Mouse (Mus musculus): ENCODE measurements around the gene Tjp2. TPM values are rescaled to one million over a fixed set of nuclear protein-coding genes. Genes with fewer than 3 reads are reported as not detected.
"Not testable (repeated sequence)": the region's sequence is repeated elsewhere in the genome, so short reads cannot be mapped to it uniquely, and the experiment has no call there.

The Tjp2 gene
- polyA plus RNA-seq, 1 experiment = 12.9 TPM

- TF ChIP-seq CTCF (IDR thresholded peaks at IDR 0.05; ENCODE audit: borderline replicate concordance, extremely low read depth, insufficient read depth, insufficient read length) = no peak
- no peak for TF ChIP-seq POLR2A (IDR thresholded peaks at IDR 0.05; ENCODE audit: borderline replicate concordance, extremely low read depth, insufficient read depth, insufficient read length, poor library complexity, severe bottlenecking)
- peak; percentile 61 for DNase-seq (ENCODE audit: low read depth)
Observed at GRCm38 (mm10) chr19:24200566-24200965, 24.3 kb downstream of the Tjp2 start.

DNA sequence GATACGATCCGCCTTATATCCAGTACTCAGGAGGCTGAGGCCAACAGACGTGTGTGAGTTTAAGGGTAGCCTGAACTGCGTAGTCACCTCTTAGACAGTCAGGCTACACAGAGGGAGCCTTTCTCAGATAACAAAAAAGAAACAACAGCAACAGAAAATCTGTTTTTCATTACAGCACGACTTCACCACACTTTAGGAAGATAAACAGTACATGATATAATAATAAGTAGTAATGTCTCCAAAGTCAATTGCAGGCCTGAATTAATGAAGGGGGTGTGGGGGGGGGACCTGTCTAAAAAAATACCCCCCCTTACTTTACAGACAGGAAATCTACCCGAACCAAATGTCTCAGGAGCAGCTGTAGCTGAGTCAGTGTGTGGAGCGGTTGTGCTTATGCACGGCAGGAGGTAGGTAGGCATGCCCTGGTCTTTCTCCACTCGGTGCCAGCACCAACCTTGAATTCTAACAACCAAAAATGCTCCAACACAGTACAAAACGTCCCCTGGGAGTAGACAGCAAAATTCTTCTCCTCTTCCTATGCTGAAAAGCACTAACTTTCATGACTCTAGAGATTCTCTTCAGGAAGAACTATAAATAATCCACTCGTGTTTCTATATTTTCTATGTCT is 26.0 kb downstream of the Tjp2 start:
- no peak for DNase-seq (ENCODE audit: low read depth)
- TF ChIP-seq POLR2A (IDR thresholded peaks at IDR 0.05; ENCODE audit: borderline replicate concordance, extremely low read depth, insufficient read depth, insufficient read length, poor library complexity, severe bottlenecking) (no peak), CTCF (IDR thresholded peaks at IDR 0.05; ENCODE audit: borderline replicate concordance, extremely low read depth, insufficient read depth, insufficient read length) (no peak)

DNA sequence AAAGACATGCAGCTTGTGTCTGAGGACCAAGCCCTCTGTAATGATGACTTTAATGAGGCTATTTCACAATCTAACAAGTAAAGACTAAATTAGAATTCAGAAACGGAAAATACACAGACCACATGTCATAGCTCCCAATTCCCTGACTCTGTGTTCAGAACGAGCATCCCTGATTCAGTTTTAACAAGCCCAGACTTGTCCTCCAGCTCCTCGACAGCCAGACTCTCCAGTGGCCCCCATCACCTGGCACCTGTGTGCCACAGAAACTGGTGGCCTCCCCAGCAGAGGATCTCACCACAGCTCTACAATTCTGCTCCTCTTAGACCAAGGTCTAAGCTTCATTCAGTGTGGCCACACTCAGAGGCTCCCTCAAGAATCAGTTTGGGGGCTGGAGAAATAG is 27.5 kb downstream of the Tjp2 start:
- no peak for TF ChIP-seq POLR2A (IDR thresholded peaks at IDR 0.05; ENCODE audit: borderline replicate concordance, extremely low read depth, insufficient read depth, insufficient read length, poor library complexity, severe bottlenecking)
- no peak for TF ChIP-seq CTCF (IDR thresholded peaks at IDR 0.05; ENCODE audit: borderline replicate concordance, extremely low read depth, insufficient read depth, insufficient read length)
- DNase-seq (ENCODE audit: low read depth) = no peak

DNA sequence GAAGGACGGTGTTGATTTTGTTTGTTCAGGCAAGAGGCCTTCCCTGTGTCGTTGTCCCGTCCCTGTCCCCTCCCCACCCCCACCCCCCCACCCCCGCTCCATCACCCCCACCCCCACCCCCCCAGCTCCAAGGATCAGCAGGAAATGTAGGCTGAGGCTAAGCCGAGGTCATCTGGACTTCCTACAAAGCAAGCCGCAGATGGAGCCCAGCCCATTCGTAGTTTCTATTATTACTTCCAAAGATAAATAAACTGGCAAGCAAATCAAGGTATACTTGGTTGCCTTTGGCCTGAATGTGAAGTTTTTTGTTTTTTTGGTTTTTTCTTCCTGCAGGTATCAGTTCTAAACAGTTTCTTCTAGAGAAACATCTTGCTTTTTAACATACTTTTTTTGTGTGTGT is 29.6 kb downstream of the Tjp2 start:
- TF ChIP-seq CTCF (IDR thresholded peaks at IDR 0.05; ENCODE audit: borderline replicate concordance, extremely low read depth, insufficient read depth, insufficient read length) (no peak), POLR2A (IDR thresholded peaks at IDR 0.05; ENCODE audit: borderline replicate concordance, extremely low read depth, insufficient read depth, insufficient read length, poor library complexity, severe bottlenecking) (no peak)
- no peak for DNase-seq (ENCODE audit: low read depth)

GRCm38 (mm10) chr19:24194216-24194615 is 30.6 kb downstream of the Tjp2 start:
- DNase-seq (ENCODE audit: low read depth) = no peak
- TF ChIP-seq POLR2A (IDR thresholded peaks at IDR 0.05; ENCODE audit: borderline replicate concordance, extremely low read depth, insufficient read depth, insufficient read length, poor library complexity, severe bottlenecking) (no peak), CTCF (IDR thresholded peaks at IDR 0.05; ENCODE audit: borderline replicate concordance, extremely low read depth, insufficient read depth, insufficient read length) (peak; percentile 26; the same call in 1 of the 2 replicates)

- DNase-seq (ENCODE audit: low read depth) = no peak
- TF ChIP-seq POLR2A (IDR thresholded peaks at IDR 0.05; ENCODE audit: borderline replicate concordance, extremely low read depth, insufficient read depth, insufficient read length, poor library complexity, severe bottlenecking) (no peak), CTCF (IDR thresholded peaks at IDR 0.05; ENCODE audit: borderline replicate concordance, extremely low read depth, insufficient read depth, insufficient read length) (no peak)
Observed at GRCm38 (mm10) chr19:24192946-24193345, 31.9 kb downstream of the Tjp2 start.

- no peak for TF ChIP-seq CTCF (IDR thresholded peaks at IDR 0.05; ENCODE audit: borderline replicate concordance, extremely low read depth, insufficient read depth, insufficient read length)
- no peak for TF ChIP-seq POLR2A (IDR thresholded peaks at IDR 0.05; ENCODE audit: borderline replicate concordance, extremely low read depth, insufficient read depth, insufficient read length, poor library complexity, severe bottlenecking)
- DNase-seq (ENCODE audit: low read depth) = no peak
Observed at GRCm38 (mm10) chr19:24187791-24188190, 37.0 kb downstream of the Tjp2 start.

GRCm38 (mm10) chr19:24187358-24187757 is 37.5 kb downstream of the Tjp2 start:
- not testable (repeated sequence) for DNase-seq (ENCODE audit: low read depth)

GRCm38 (mm10) chr19:24183680-24184235 is 41.1 kb downstream of the Tjp2 start:
- DNase-seq (ENCODE audit: low read depth) = peak; percentile 53
- no peak for TF ChIP-seq CTCF (IDR thresholded peaks at IDR 0.05; ENCODE audit: borderline replicate concordance, extremely low read depth, insufficient read depth, insufficient read length)
- no peak for TF ChIP-seq POLR2A (IDR thresholded peaks at IDR 0.05; ENCODE audit: borderline replicate concordance, extremely low read depth, insufficient read depth, insufficient read length, poor library complexity, severe bottlenecking)

DNA sequence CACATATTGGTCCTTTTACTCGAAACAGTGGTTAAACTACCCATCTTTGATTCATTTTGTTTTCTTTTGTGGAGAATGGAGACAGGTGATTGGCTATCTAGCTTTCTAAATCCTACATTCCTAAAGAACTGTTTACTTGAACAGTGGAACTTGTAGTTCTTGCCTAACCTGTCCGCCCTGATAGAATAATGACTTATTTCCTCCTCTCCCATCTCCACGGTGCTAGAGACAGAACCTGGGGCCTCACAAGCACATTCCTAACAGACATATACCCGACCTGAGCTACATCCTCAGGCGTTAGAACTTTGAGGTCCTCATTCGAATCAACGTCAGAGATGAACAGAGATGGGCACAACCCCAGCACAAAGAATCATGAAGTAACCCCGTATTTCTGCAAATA is 44.4 kb downstream of the Tjp2 start:
- DNase-seq (ENCODE audit: low read depth) = no peak
- no peak for TF ChIP-seq CTCF (IDR thresholded peaks at IDR 0.05; ENCODE audit: borderline replicate concordance, extremely low read depth, insufficient read depth, insufficient read length)
- no peak for TF ChIP-seq POLR2A (IDR thresholded peaks at IDR 0.05; ENCODE audit: borderline replicate concordance, extremely low read depth, insufficient read depth, insufficient read length, poor library complexity, severe bottlenecking)

GRCm38 (mm10) chr19:24178086-24178485 is 46.7 kb downstream of the Tjp2 start:
- no peak for DNase-seq (ENCODE audit: low read depth)
- TF ChIP-seq POLR2A (IDR thresholded peaks at IDR 0.05; ENCODE audit: borderline replicate concordance, extremely low read depth, insufficient read depth, insufficient read length, poor library complexity, severe bottlenecking) = no peak
- no peak for TF ChIP-seq CTCF (IDR thresholded peaks at IDR 0.05; ENCODE audit: borderline replicate concordance, extremely low read depth, insufficient read depth, insufficient read length)

- TF ChIP-seq POLR2A (IDR thresholded peaks at IDR 0.05; ENCODE audit: borderline replicate concordance, extremely low read depth, insufficient read depth, insufficient read length, poor library complexity, severe bottlenecking) = no peak
- no peak for TF ChIP-seq CTCF (IDR thresholded peaks at IDR 0.05; ENCODE audit: borderline replicate concordance, extremely low read depth, insufficient read depth, insufficient read length)
- DNase-seq (ENCODE audit: low read depth) = no peak
Observed at GRCm38 (mm10) chr19:24176692-24177091, 48.1 kb downstream of the Tjp2 start.
